In genomic region chr1:143929567-143930165, GRCm38 (mm10) we compare ENCODE assay signal across 20 mouse cellular contexts.
"Had no signal": no experiment of that assay in that cellular context is flagged by ENCODE, and none has a peak within 500 bp of the region (broad histone marks: within the 10 kb centered on the region; RNA-seq: fewer than 3 reads in every experiment).

No protein-coding gene starts in this region.

- H3K4me1 ChIP-seq: liver, embryonic 13.5 days; midbrain, embryonic 12.5 days; midbrain, embryonic 15.5 days; neural tube, embryonic 13.5 days; stomach, embryonic 15.5 days had no signal

- H3K4me3 ChIP-seq: layer of hippocampus, adult 2 months; left cerebral cortex, adult 2 months; liver, embryonic 13.5 days; midbrain, embryonic 12.5 days; midbrain, embryonic 15.5 days; myocyte; neural tube, embryonic 13.5 days; stomach, embryonic 15.5 days had no signal

- H3K27me3 ChIP-seq: liver, embryonic 13.5 days; midbrain, embryonic 12.5 days; midbrain, embryonic 15.5 days; neural tube, embryonic 13.5 days; stomach, embryonic 15.5 days had no signal

- H3K27ac ChIP-seq: kidney, postnatal 0 days; layer of hippocampus, adult 2 months; left cerebral cortex, adult 2 months; liver, embryonic 13.5 days; midbrain, embryonic 12.5 days; midbrain, embryonic 15.5 days; neural tube, embryonic 13.5 days; stomach, embryonic 15.5 days had no signal

- DNase-seq: kidney, adult 2 months; kidney, postnatal 25 days; layer of hippocampus, postnatal 36 days; liver, embryonic 13.5 days; lung, adult 2 months; lung, postnatal 36 days; retina, postnatal 1 day; right cerebral cortex, postnatal 25 days; spleen, adult 18-20 months; thymus, adult 2 months; thymus, postnatal 14 days had no signal

- H3K9me3 ChIP-seq: liver, embryonic 13.5 days; midbrain, embryonic 12.5 days; midbrain, embryonic 15.5 days; neural tube, embryonic 13.5 days; stomach, embryonic 15.5 days had no signal

- H3K9ac ChIP-seq: liver, embryonic 13.5 days; midbrain, embryonic 12.5 days; midbrain, embryonic 15.5 days; neural tube, embryonic 13.5 days; stomach, embryonic 15.5 days had no signal

- H3K36me3 ChIP-seq: liver, embryonic 13.5 days; midbrain, embryonic 12.5 days; midbrain, embryonic 15.5 days; neural tube, embryonic 13.5 days; stomach, embryonic 15.5 days had no signal

- ATAC-seq: intestine, postnatal 0 days; midbrain, embryonic 15.5 days had no signal
